Mouse (Mus musculus) midbrain, embryonic 16.5 days (tissue): ENCODE results near the gene Eno2. TPM values are rescaled to one million over a fixed set of nuclear protein-coding genes. Genes with fewer than 3 reads are reported as not detected.
"Not testable (repeated sequence)": the region's sequence is repeated elsewhere in the genome, so short reads cannot be mapped to it uniquely, and the experiment has no call there.

Source experiments
- ATAC-seq: fragments of 200-750 bp; cut with Nextera tagmentation; 2 replicates; pipeline ENCODE4 v1.8.0; 2017; ENCODE audit warnings: moderate TSS enrichment
- H3K27ac ChIP-seq: fragments of 300-500 bp; sonication (generic); 2 replicates; pipeline ENCODE4 v1.5.1; 2014; ENCODE audit warnings: mild to moderate bottlenecking, low read length, mixed read lengths
- H3K27me3 ChIP-seq: fragments of 300-500 bp; sonication (generic); 2 replicates; pipeline ENCODE4 v1.6.1; 2014; ENCODE audit warnings: low read depth, low read length, mixed read lengths; ENCODE audit not compliant: control insufficient read depth, insufficient read depth
- H3K36me3 ChIP-seq: fragments of 300-500 bp; sonication (generic); 2 replicates; pipeline ENCODE4 v1.6.1; 2014; ENCODE audit warnings: mild to moderate bottlenecking, low read length, moderate library complexity, mixed read lengths; ENCODE audit not compliant: control insufficient read depth, insufficient read depth
- H3K4me1 ChIP-seq: fragments of 300-500 bp; sonication (generic); 2 replicates; pipeline ENCODE4 v1.6.1; 2014; ENCODE audit warnings: mild to moderate bottlenecking, low read length, mixed read lengths; ENCODE audit not compliant: control insufficient read depth, insufficient read depth
- H3K4me2 ChIP-seq: fragments of 300-500 bp; sonication (generic); 2 replicates; pipeline ENCODE4 v1.6.1; 2014; ENCODE audit warnings: mild to moderate bottlenecking, low read length, mixed read lengths
- H3K4me3 ChIP-seq: fragments of 300-500 bp; sonication (generic); 2 replicates; pipeline ENCODE4 v1.5.1; 2014; ENCODE audit warnings: low read depth, mild to moderate bottlenecking, low read length, moderate library complexity, mixed read lengths
- H3K9ac ChIP-seq: fragments of 300-500 bp; sonication (generic); 2 replicates; pipeline ENCODE4 v1.6.1; 2014; ENCODE audit warnings: low read depth, low read length, mixed read lengths
- H3K9me3 ChIP-seq: fragments of 300-500 bp; sonication (generic); replicated peaks from 2 replicates; pipeline ENCODE4 v1.6.1; 2014; ENCODE audit warnings: mild to moderate bottlenecking, low read length, mixed read lengths; ENCODE audit not compliant: control insufficient read depth, poor library complexity, severe bottlenecking
- WGBS: fragments of 180-500 bp; shearing (Covaris S2); extraction: QIAGEN DNeasy Blood & Tissue Kit; methylation state at CpG from one replicate; pipeline ENCODE4 v1.1.7; 2014; 5-methylcytosine and 5-hydroxymethylcytosine counted together
- polyA plus RNA-seq: library from polyadenylated mRNA; unstranded; fragments of >200 nt; fragmentation: Nextera tagmentation; extraction: Ambion mirVana; gene quantifications from 2 replicates; pipeline ENCODE4 v1.2.1, GENCODE M21; 2015

The Eno2 gene
- polyA plus RNA-seq, 1 experiment from 2014 or later, result 138 TPM

GRCm38 (mm10) chr6:124807366-124807765, 37.9 kb upstream of the Eno2 start:
- no peak overlapping the region for H3K27ac ChIP-seq
- H3K36me3 ChIP-seq, result peaks cover 6% of the 10 kb centered on the region; the same call in 1 of the 2 replicates
- no peaks in the 10 kb centered on the region for H3K27me3 ChIP-seq
- ATAC-seq, result no peak
- no peak overlapping the region for H3K9ac ChIP-seq
- no peak overlapping the region for H3K4me2 ChIP-seq
- H3K9me3 ChIP-seq, result no peaks in the 10 kb centered on the region; the same call in 1 of the 2 replicates
- WGBS, result 92% methylated on average over 4 of the region's 4 CpGs
- peaks cover 38% of the 10 kb centered on the region for H3K4me1 ChIP-seq
- H3K4me3 ChIP-seq, result no peak overlapping the region

- no peaks in the 10 kb centered on the region; the same call in 1 of the 2 replicates for H3K9me3 ChIP-seq
Measured at GRCm38 (mm10) chr6:124806446-124807140, 37.1 kb upstream of the Eno2 start.

GRCm38 (mm10) chr6:124805341-124806321, 36.2 kb upstream of the Eno2 start:
- ATAC-seq, result peak; percentile 90
- Histone ChIP-seq H3K4me3 (peak overlapping the region; percentile 41), H3K27ac (peak overlapping the region; percentile 90), H3K9me3 (no peaks in the 10 kb centered on the region; the same call in 1 of the 2 replicates), H3K9ac (peak overlapping the region; percentile 67), H3K27me3 (no peaks in the 10 kb centered on the region), H3K4me2 (peak overlapping the region; percentile 71), H3K36me3 (no peaks in the 10 kb centered on the region), H3K4me1 (peaks cover 32% of the 10 kb centered on the region)
- 3% methylated on average over 34 of the region's 34 CpGs for WGBS

More at GRCm38 (mm10) chr6:124806446-124807140, 37.1 kb upstream of the Eno2 start:
- Histone ChIP-seq H3K4me1 (peaks cover 32% of the 10 kb centered on the region), H3K27ac (peak overlapping the region; percentile 90), H3K4me2 (peak overlapping the region; percentile 71), H3K9ac (peak overlapping the region; percentile 30; the same call in 1 of the 2 replicates), H3K36me3 (peaks cover 3% of the 10 kb centered on the region; the same call in 1 of the 2 replicates), H3K4me3 (peak overlapping the region; percentile 41; the same call in 1 of the 2 replicates), H3K27me3 (no peaks in the 10 kb centered on the region)
- 71% methylated on average over 7 of the region's 7 CpGs for WGBS
- ATAC-seq, result no peak

- ATAC-seq, result no peak
- no peak overlapping the region for H3K27ac ChIP-seq
- H3K9ac ChIP-seq, result no peak overlapping the region
- 97% methylated on average over 3 of the region's 3 CpGs for WGBS
- H3K27me3 ChIP-seq, result no peaks in the 10 kb centered on the region
- H3K4me3 ChIP-seq, result no peak overlapping the region
- no peak overlapping the region for H3K4me2 ChIP-seq
- no peaks in the 10 kb centered on the region for H3K36me3 ChIP-seq
- no peaks in the 10 kb centered on the region; the same call in 1 of the 2 replicates for H3K9me3 ChIP-seq
- peaks cover 22% of the 10 kb centered on the region for H3K4me1 ChIP-seq
Measured at GRCm38 (mm10) chr6:124804341-124804740, 34.9 kb upstream of the Eno2 start.

GRCm38 (mm10) chr6:124803691-124804090, 34.2 kb upstream of the Eno2 start:
- H3K27ac ChIP-seq, H3K9me3 ChIP-seq, H3K9ac ChIP-seq, H3K36me3 ChIP-seq, ATAC-seq, H3K4me2 ChIP-seq, H3K4me3 ChIP-seq, H3K27me3 ChIP-seq: not testable (repeated sequence)
- peaks cover 16% of the 10 kb centered on the region for H3K4me1 ChIP-seq
- 98% methylated on average over 4 of the region's 4 CpGs for WGBS

- Histone ChIP-seq H3K36me3 (no peaks in the 10 kb centered on the region), H3K27ac (no peak overlapping the region), H3K4me3 (no peak overlapping the region), H3K9ac (no peak overlapping the region), H3K4me1 (peaks cover 10% of the 10 kb centered on the region), H3K9me3 (no peaks in the 10 kb centered on the region; the same call in 1 of the 2 replicates), H3K27me3 (no peaks in the 10 kb centered on the region), H3K4me2 (no peak overlapping the region)
- 69% methylated on average over 3 of the region's 3 CpGs for WGBS
- no peak for ATAC-seq
Measured at GRCm38 (mm10) chr6:124803061-124803460, 33.6 kb upstream of the Eno2 start.

- WGBS, result 18% methylated on average over 5 of the region's 9 CpGs
Measured at GRCm38 (mm10) chr6:124802400-124802799, 32.9 kb upstream of the Eno2 start.

GRCm38 (mm10) chr6:124796200-124796599, 26.7 kb upstream of the Eno2 start:
- no peaks in the 10 kb centered on the region for H3K9me3 ChIP-seq
- no peak overlapping the region for H3K27ac ChIP-seq
- no peaks in the 10 kb centered on the region for H3K27me3 ChIP-seq
- H3K36me3 ChIP-seq, result no peaks in the 10 kb centered on the region
- H3K9ac ChIP-seq, result no peak overlapping the region
- ATAC-seq, result no peak
- H3K4me1 ChIP-seq, result no peaks in the 10 kb centered on the region
- no peak overlapping the region for H3K4me3 ChIP-seq
- no peak overlapping the region for H3K4me2 ChIP-seq
- WGBS, result 88% methylated on average over 2 of the region's 2 CpGs

More at GRCm38 (mm10) chr6:124802400-124802799, 32.9 kb upstream of the Eno2 start:
- H3K4me1 ChIP-seq, H3K36me3 ChIP-seq, H3K27me3 ChIP-seq, H3K9ac ChIP-seq, H3K27ac ChIP-seq, H3K9me3 ChIP-seq, H3K4me2 ChIP-seq, ATAC-seq, H3K4me3 ChIP-seq: not testable (repeated sequence)
